Mouse (Mus musculus): Measurements from ENCODE around the gene Fbxo2.
"Not testable (repeated sequence)": the region's sequence is repeated elsewhere in the genome, so short reads cannot be mapped to it uniquely, and the experiment has no call there.

Gene Fbxo2

DNA sequence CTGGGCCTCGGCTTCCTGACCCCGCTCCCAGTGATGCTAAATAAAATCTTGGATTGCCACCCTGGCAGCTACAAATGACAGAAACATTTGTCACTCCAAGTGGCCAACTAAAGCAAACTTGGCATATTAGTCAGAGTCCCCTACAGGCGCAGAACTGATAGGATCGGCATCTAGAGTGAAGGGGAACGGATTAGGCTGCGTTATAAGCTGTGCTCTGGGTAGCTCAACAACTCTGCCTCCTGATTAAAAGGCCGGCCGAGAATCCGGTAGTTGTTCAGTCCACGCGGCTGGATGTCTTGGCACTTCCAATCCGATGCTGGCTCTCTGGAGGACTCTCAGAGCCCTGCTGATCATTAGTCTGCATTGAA lies 14.1 kb downstream of the Fbxo2 start:
- DNase-seq (ENCODE audit: low spot score in 2 of 2), result no peak

DNA sequence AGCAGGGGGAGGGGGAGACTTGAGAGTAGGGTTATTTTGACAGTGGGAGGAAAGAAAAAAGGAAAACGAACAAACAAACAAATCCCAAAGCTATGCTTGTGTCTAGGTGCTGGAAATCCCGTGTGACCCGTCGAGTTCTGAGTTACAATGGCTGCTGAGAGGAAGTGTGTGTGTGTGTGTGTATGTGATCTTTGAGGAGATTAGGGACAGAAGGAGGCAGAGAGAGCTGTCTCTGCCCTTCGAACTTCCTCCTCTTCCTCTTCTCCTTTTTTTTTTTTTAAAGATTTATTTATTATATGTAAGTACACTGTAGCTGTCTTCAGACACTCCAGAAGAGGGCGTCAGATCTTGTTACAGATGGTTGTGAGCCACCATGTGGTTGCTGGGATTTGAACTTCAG lies 16.2 kb downstream of the Fbxo2 start:
- DNase-seq (ENCODE audit: low spot score in 2 of 2), result not testable (repeated sequence)

DNA sequence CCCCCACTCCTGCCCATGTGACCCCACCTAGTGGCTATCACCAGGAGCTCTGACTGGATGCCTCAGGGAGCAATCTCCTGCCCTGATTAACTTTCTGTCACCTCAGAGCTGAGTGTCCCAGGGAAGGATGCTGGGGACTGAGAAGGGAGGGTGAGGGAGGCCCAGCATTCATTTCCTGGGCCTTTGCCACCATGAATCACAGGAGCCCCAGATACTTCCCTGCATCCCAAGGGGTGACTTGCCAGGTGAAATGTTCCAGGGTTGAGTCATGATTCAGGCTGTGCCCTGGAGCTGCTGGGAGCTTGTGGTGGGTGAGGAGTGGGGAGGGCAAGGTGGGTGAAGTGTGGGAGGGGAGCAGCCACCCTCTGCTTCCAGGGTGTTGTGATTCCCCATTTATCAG lies 17.3 kb downstream of the Fbxo2 start:
- DNase-seq (ENCODE audit: low spot score in 2 of 2), result no peak

DNA sequence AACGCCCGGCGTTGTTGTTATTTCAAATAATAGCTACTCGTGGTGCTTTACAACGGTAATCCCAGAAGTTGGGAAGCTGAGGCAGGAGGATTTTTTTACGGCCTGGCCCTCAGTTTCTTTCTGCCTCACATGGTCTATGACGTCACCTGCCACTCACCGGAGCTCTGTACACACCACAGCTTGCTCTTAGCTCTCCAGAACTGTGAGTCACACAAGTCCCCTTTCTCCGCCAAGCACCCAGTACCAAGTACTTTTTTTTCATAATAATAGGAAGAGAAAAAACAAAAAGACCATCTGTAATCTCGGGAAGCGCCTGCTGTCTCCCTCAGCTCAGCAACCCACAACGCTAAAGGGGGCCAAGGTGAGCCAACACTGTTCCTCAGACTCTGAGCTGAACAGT lies 21.1 kb downstream of the Fbxo2 start:
- no peak for DNase-seq (ENCODE audit: low spot score in 2 of 2)

DNA sequence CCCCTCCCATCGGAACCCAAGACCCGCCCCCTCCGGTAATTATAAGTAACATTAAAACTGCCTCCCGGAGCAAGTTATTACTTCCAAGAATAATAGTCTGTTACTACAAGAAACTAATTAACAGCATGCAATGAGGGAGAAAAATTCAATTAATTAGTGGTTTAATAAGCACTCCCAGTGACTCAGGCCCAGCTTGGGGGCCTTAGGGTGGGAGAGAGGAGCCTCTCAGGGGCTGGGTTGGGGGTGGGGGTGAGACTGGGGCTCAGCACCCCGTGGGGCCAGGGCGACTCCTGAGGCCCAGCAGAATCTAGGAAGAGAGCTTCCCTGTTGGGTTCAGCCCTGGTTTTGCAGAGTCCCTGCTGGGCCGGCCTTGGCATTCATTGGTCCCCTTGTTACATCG lies 21.9 kb downstream of the Fbxo2 start:
- DNase-seq (ENCODE audit: low spot score in 2 of 2), result no peak

DNA sequence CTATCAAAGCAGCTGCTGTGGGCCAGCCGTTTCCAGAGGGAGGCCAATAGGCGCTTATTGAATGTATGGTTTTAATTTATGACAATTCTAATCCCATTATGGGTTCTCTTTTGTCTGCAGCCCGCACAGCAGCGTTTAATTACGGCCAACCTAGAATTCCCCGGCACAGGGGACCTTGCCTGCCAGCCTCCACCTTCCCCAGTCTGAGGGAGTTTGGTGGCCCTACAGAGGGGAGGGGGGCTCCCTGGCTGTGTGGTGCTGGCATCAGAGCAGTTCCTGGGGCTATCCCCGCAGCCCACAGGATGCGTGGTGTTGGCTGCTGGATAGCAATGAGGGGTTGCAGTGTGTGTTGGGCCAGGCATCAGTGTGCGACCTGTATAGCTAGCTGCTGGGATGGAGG lies 24.1 kb downstream of the Fbxo2 start:
- no peak for DNase-seq (ENCODE audit: low spot score in 2 of 2)

DNA sequence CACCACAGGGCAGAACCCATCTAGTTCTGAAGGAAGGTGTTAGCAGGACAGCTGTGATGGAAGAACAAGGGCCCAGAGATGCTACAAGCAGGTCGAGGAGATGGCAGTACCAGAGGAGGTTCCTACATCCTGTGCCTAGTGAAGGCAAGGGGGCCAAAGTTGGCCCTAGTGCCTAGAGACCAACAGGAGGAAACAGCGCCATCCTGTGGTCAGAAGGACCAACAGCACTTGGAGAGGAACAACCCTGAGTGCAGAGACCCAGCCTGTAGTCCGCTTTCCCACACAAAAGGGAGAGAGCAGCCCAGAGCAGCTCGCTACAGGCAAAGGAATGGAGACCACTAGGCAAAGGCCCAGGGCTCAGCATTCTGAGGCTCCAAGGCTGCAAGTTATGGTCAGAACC lies 25.4 kb downstream of the Fbxo2 start:
- DNase-seq (ENCODE audit: low spot score in 2 of 2), result no peak

DNA sequence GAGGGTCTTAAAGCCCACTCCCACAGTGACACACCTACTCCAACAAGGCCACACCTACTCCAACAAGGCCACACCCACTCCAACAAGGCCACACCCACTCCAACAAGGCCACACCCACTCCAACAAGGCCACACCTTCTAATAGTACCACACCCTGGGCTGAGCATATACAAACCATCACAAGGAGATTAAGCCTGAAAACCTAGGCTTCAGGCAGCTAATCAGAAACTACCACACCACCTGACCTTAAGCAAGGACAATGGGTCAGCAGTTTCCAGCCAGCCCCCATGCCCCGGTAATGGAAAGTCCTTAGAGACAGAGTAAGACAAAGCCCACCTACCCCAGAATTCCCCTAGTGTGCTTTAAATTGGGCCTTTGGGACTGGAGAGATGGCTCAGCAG lies 28.3 kb downstream of the Fbxo2 start:
- DNase-seq (ENCODE audit: low spot score in 2 of 2), result not testable (repeated sequence)

DNA sequence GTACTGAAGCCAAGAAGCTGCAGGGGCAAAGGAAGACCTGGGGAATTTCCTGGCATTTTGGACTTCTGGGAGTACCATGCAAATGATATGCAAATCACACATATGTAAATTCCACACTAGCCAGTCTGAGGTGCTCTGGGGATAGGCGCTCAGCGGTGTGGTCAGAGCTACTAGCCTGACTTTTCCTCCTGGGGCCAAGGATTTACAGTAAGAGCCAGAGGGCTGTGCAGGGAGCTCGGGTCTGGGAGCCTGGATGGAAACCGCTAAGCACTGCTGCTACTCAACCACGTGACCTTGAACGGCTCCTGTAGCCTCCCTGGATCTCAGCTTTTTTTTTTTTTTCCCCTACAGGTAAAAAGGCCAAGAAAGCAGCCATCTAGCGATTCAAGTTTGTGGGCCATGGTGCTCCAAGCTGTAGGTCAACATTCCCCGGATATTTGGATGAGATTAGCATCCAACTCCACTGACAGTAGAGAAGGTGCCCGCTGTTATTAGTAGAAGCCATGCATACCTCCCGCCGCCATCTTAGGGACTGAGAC lies 32.4 kb downstream of the Fbxo2 start:
- DNase-seq (ENCODE audit: low spot score in 2 of 2), result no peak

DNA sequence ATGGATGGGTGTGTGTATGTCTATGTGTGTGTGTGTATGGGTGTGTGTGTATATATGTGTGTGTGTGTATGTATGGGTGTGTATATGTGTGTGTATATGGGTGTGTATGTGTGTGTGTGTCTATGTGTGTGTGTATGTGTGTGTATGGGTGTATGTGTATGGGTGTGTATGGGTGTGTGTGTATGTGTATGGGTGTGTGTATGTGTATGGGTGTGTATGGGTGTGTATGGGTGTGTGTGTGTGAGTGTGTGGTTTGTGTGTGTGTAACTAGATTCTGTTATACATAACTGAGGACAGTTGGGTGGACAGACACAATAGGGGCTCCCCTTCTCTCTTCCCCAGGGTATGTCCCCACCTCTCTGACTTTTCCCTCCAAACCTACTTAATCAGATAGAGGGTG lies 34.0 kb downstream of the Fbxo2 start:
- DNase-seq (ENCODE audit: low spot score in 2 of 2), result no peak

DNA sequence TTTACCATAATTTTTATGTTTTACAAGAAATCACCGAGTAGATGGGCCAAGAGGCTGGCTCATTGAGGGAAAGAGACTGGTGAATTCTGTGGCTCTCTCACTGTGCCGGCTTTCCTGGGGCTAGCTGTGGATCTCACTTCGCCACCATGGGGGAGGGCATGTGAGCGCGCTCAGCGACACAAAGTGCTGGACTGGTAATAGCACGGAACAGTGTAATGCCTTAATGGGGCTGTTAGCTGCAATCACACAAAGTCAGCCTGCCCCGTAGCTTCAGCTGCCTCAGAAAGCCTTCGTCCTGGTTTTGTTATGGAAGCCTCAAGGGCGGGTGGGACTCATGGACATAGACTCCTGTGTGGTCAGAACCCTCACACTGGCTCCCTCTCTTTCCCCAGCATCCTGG lies 38.3 kb downstream of the Fbxo2 start:
- DNase-seq (ENCODE audit: low spot score in 2 of 2), result no peak

DNA sequence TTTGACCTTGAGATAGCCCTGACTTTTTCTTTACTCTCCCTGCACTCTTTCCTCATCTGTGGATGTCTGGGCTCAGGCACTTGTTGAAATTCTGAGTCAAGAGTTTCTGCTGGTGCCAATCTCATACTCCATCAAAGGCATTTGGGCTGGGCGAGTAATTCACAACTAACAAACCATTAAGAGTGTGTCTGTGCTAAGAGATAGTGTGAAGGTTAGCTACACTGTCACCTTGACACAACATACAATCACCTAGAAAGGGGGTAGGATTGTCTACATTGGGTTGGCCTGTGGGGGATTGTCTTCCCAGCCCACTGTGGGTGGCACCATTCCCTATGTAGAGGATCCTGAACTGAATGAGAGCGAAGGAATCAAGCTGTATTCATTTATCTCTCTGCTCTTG lies 43.1 kb downstream of the Fbxo2 start:
- DNase-seq (ENCODE audit: low spot score in 2 of 2), result no peak

DNA sequence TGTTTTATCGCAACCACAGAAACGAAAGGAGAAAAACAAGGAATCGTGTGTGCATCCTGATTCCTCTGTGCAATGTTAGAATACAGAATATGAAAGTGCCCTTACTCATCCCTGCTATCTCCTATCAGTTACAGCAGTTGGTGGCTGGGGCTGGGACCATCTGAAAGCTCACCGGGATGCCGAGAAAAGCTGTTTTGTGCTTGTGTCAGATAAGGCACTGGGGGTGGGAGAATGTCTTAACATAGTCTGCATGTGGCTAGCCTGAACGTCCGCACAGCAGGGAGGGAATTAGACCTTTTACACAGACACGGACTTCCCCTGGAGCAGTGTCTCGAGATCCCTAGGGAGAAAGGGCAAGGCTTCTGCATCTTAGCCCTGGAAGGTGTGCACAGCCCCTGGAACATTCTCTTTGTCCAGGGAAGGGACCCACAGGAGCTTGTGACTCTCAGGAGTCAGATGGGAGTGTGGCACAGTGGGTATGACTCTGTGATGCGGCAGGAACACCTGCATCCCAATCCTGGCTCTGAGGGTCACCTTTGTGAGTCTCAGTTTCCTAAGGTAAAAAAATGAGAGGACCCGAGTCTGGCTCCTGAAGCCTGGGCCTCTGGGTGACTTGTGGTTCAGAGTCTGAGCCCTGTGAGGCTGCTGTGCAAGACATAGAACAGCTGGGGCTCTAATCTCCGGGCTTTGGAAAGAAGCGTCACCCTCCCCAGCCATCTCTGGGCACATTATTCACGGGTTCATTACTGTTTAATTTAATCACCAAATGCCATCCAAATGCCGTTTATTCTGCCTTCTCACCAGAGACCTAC lies 43.8 kb downstream of the Fbxo2 start:
- DNase-seq (ENCODE audit: low spot score in 2 of 2), result peak; percentile 28 to 37

DNA sequence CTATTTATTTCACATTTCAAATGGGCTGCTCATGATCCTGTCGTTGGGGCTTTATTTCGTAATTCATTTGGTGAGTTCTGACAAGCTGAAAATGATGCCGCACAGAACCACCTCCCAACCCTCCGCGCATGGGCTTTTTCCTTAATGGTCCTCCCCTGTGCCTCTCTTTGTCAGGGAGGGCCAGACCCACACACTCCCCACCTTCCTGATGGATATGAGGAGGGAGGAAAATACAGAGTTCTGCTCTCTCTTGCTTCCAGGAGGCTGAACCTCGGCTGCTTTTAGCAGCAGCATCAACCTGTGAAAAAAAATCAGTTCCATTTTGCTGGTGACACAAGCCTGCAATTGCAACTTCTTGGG lies 44.4 kb downstream of the Fbxo2 start:
- DNase-seq (ENCODE audit: low spot score in 2 of 2), result no peak

DNA sequence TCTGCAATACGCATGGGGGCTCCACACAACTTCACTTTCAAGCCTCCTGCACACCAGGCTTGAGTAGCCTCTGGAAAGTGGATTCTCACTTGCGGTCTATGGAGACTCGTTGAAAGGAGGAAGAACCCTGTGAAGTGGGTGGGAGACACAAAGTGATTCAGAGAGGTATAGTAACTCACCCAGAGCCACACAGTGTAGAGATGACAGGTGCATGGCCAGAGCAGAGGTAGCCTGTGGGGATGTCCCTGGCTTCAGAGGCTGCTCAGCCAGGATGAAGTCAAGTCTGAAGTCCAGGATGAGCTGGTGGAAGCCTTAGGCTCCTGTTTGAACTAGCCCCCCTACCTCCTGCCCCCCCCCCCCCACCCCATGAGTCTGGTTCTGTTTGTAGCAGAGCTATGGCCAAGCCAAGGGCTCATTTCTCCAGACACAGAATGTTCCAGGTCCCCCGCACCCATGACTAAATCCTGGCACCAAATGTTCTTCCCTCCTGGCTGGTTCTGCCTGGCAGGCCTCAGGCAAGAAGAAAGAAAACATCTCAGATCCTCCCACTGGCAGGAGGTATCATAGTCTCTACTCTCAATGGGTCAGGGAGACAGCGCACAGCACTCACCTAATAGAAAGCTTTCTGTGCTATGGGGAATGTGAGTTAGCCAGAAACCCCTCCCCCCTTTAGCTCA lies 54.2 kb downstream of the Fbxo2 start:
- no peak for DNase-seq (ENCODE audit: low spot score in 2 of 2)

DNA sequence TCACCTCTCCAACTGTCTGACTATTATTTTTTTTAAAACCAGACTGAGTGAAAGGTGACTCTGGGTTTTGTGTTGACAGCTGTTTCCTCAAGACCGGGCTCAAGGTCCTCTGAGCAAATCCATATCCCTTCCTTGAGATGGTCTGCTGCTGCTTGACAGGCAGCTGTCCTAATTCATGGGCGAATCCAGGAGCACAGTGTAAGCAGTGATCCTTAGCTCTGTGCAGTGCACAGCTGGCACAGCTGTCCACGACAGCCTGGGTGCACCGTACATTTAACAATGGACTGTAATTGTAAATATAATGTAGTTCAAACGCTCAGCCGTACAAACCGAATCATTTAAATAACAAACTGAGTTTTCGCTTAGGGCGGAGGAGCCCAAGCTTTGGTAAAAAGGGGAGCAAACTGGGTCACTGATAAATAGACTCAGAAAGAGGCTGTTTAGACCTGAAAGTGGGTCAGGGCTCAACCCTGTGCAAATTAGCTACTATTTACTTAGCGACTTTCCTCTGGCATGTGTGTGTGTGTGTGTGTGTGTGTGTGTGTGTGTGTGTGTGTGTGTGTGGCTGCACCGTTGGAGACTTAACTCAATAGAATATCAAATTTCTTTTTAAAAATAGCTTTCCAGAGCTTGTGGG lies 55.0 kb downstream of the Fbxo2 start:
- DNase-seq (ENCODE audit: low spot score in 2 of 2), result no peak
